Mouse (Mus musculus) lung, adult 2 months (tissue): Measurements from ENCODE around the gene Tlx2.

Source experiments
- CTCF ChIP-seq: fragments of 200-500 bp; IDR thresholded peaks from 2 replicates; pipeline ENCODE4 v1.5.1; 2011; ENCODE audit warnings: mild to moderate bottlenecking, low read length, control low read depth; ENCODE audit not compliant: insufficient read depth
- POLR2A ChIP-seq: fragments of 200-500 bp; IDR thresholded peaks from 2 replicates; pipeline ENCODE4 v1.6.1; 2011; ENCODE audit warnings: low read depth, mild to moderate bottlenecking, control low read depth, low read length, borderline replicate concordance; ENCODE audit errors: extremely low read depth

DNA sequence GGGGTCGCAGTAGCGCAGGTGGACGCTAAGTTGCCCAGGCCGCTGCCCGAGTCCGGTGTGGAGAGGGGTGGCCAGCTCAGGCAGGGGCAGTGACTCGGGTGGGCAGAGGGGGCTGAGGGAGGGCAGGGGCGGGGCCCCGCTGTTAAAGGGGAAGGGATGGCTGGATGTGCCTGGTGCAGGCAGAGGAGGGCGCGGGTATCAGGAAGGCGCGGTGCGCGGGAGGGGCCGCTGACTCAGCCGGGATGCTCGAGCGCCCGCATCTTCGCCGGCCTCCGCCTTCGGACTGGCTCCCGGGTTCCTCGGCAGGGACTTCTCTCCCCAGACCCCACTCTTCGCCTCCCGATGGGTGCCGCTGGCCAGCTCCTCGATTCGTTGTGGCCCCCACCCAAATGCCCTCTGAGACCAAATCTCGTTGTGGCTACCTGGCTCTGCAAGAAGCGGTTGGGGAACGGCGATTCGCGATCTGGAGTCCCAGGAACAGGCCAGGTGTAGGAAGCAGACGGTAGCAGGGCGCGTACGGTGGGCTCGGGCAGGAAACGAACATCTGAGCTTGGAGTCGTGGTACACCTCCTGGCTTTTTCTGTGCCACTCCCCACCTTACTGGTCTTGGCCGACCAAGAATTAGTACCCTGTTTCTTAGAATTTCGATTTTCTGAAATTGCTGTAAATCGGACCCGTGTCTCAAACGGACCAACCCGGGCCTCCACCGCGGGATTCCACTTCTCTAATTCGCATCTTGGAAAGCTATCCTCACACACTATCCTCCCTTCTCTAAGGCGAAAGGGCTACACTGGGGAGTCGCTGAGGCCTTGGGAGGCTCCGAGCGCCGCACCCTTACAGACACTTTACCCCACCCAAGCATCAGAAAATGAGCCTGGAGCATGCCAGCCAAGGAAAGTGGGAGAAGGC is 472 bp upstream of the Tlx2 start:
- TF ChIP-seq CTCF (no peak), POLR2A (no peak)
